Mouse (Mus musculus) liver, postnatal 0 days (tissue): ENCODE data around the gene Nup35. TPM values are rescaled to one million over a fixed set of nuclear protein-coding genes. Genes with fewer than 3 reads are reported as not detected.

Experiments
- ATAC-seq: fragments of 200-750 bp; cut with Nextera tagmentation; 2 replicates; pipeline ENCODE4 v1.8.0; 2017; ENCODE audit warnings: mild to moderate bottlenecking, moderate library complexity
- DNase-seq: peaks from one replicate; pipeline ENCODE4 v3.0.0-alpha.2; 2016
- H3K27ac ChIP-seq: fragments of 300-500 bp; sonication (generic); 2 replicates; pipeline ENCODE4 v1.5.1; 2014; ENCODE audit warnings: antibody characterized with exemption, moderate library complexity, mild to moderate bottlenecking, low read depth
- H3K27me3 ChIP-seq: fragments of 300-500 bp; sonication (generic); 2 replicates; pipeline ENCODE4 v1.6.1; 2014; ENCODE audit warnings: low read length, control low read depth, mixed read lengths; ENCODE audit not compliant: insufficient read depth
- H3K36me3 ChIP-seq: fragments of 300-500 bp; sonication (generic); replicated peaks from 2 replicates; pipeline ENCODE4 v1.6.1; 2014; ENCODE audit warnings: mild to moderate bottlenecking, control low read depth, low read length, moderate library complexity, mixed read lengths; ENCODE audit not compliant: insufficient read depth
- H3K4me1 ChIP-seq: fragments of 300-500 bp; sonication (generic); 2 replicates; pipeline ENCODE4 v1.6.1; 2014; ENCODE audit warnings: antibody characterized with exemption, mild to moderate bottlenecking, control low read depth; ENCODE audit not compliant: insufficient read depth
- H3K4me2 ChIP-seq: fragments of 300-500 bp; sonication (generic); 2 replicates; pipeline ENCODE4 v1.6.1; 2014; ENCODE audit warnings: low read depth, mild to moderate bottlenecking, low read length, moderate library complexity, mixed read lengths
- H3K4me3 ChIP-seq: fragments of 300-500 bp; sonication (generic); 2 replicates; pipeline ENCODE4 v1.5.1; 2014; ENCODE audit warnings: low read depth, low read length
- H3K9ac ChIP-seq: fragments of 300-500 bp; sonication (generic); replicated peaks from 2 replicates; pipeline ENCODE4 v1.6.1; 2014; ENCODE audit warnings: mild to moderate bottlenecking, moderate library complexity
- H3K9me3 ChIP-seq: fragments of 300-500 bp; sonication (generic); 2 replicates; pipeline ENCODE4 v1.6.1; 2016; ENCODE audit warnings: mild to moderate bottlenecking, control low read depth, low read length, mixed read lengths
- CTCF ChIP-seq: sonication (generic); IDR thresholded peaks from 2 replicates; pipeline ENCODE4 v1.5.1; 2016; ENCODE audit warnings: antibody characterized with exemption, low read depth
- EP300 ChIP-seq: IDR thresholded peaks from 2 replicates; pipeline ENCODE4 v1.6.1; 2016; ENCODE audit warnings: antibody characterized with exemption, low read depth, mild to moderate bottlenecking
- WGBS: fragments of 180-500 bp; shearing (Covaris S2); extraction: QIAGEN DNeasy Blood & Tissue Kit; methylation state at CpG from one replicate; pipeline ENCODE4 v1.1.7; 2014; ENCODE audit not compliant: insufficient replicate concordance; 5-methylcytosine and 5-hydroxymethylcytosine counted together
- polyA plus RNA-seq: library from polyadenylated mRNA; unstranded; fragments of >200 nt; fragmentation: Nextera tagmentation; extraction: Ambion mirVana; gene quantifications from 2 replicates; pipeline ENCODE4 v1.2.1, GENCODE M21; 2015

Gene Nup35
- polyA plus RNA-seq, 1 experiment from 2014 or later: 11.7 TPM

GRCm38 (mm10) chr2:80624523-80624922, 7.5 kb downstream of the Nup35 start:
- 84% methylated on average over 4 of the region's 4 CpGs for WGBS
- no peak for TF ChIP-seq EP300
- TF ChIP-seq CTCF: no peak
- no peaks in the 10 kb centered on the region for H3K4me1 ChIP-seq
- no peaks in the 10 kb centered on the region for H3K27me3 ChIP-seq
- DNase-seq (no peak), ATAC-seq (no peak)
- no peak overlapping the region for H3K27ac ChIP-seq
- H3K9me3 ChIP-seq: no peaks in the 10 kb centered on the region
- H3K4me3 ChIP-seq: no peak overlapping the region
- H3K4me2 ChIP-seq: no peak overlapping the region
- H3K36me3 ChIP-seq: peaks cover 4% of the 10 kb centered on the region
- no peak overlapping the region for H3K9ac ChIP-seq

- Histone ChIP-seq H3K4me2 (no peak overlapping the region), H3K4me1 (no peaks in the 10 kb centered on the region), H3K9ac (no peak overlapping the region), H3K4me3 (no peak overlapping the region), H3K36me3 (no peaks in the 10 kb centered on the region), H3K27me3 (no peaks in the 10 kb centered on the region), H3K27ac (no peak overlapping the region), H3K9me3 (no peaks in the 10 kb centered on the region)
- TF ChIP-seq EP300 (no peak), CTCF (0 out of 2 replicates have a peak, but pooled peaks have one; percentile 1)
- ATAC-seq (no peak), DNase-seq (no peak)
- WGBS: 81% methylated on average over 13 of the region's 13 CpGs
Measured at GRCm38 (mm10) chr2:80632336-80633026, 15.4 kb downstream of the Nup35 start.

- H3K27ac ChIP-seq: peak overlapping the region; percentile 72; the same call in 1 of the 2 replicates
- peak; percentile 92 for DNase-seq
- H3K9ac ChIP-seq: peak overlapping the region; percentile 80
- TF ChIP-seq EP300 (0 out of 2 replicates have a peak, but pooled peaks have one; percentile 16), CTCF (no peak)
- H3K36me3 ChIP-seq: peaks cover 9% of the 10 kb centered on the region
- peak overlapping the region; percentile 89 for H3K4me3 ChIP-seq
- ATAC-seq: peak; percentile 99
- peak overlapping the region; percentile 66 for H3K4me2 ChIP-seq
- WGBS: under 1% methylated on average over 44 of the region's 45 CpGs
- peaks cover 9% of the 10 kb centered on the region for H3K4me1 ChIP-seq
- H3K9me3 ChIP-seq: no peaks in the 10 kb centered on the region
- H3K27me3 ChIP-seq: no peaks in the 10 kb centered on the region
Measured at GRCm38 (mm10) chr2:80638364-80639241, 21.6 kb downstream of the Nup35 start.

GRCm38 (mm10) chr2:80639398-80639797, 22.4 kb downstream of the Nup35 start:
- Histone ChIP-seq H3K4me3 (peak overlapping the region; percentile 89), H3K9me3 (no peaks in the 10 kb centered on the region), H3K4me1 (peaks cover 9% of the 10 kb centered on the region), H3K27me3 (no peaks in the 10 kb centered on the region), H3K36me3 (peaks cover 16% of the 10 kb centered on the region), H3K27ac (no peak overlapping the region), H3K4me2 (peak overlapping the region; percentile 66), H3K9ac (peak overlapping the region; percentile 80)
- TF ChIP-seq CTCF (no peak), EP300 (no peak)
- ATAC-seq: no peak
- DNase-seq: no peak
- 6% methylated on average over 8 of the region's 8 CpGs for WGBS

- no peak for ATAC-seq
- 26% methylated on average over 3 of the region's 3 CpGs for WGBS
- no peak for DNase-seq
- H3K9me3 ChIP-seq: no peaks in the 10 kb centered on the region
- no peak overlapping the region for H3K27ac ChIP-seq
- H3K36me3 ChIP-seq: peaks cover 17% of the 10 kb centered on the region
- H3K9ac ChIP-seq: peak overlapping the region; percentile 41
- H3K4me1 ChIP-seq: peaks cover 9% of the 10 kb centered on the region
- TF ChIP-seq EP300: no peak
- no peak for TF ChIP-seq CTCF
- peak overlapping the region; percentile 66 for H3K4me2 ChIP-seq
- H3K27me3 ChIP-seq: no peaks in the 10 kb centered on the region
- peak overlapping the region; percentile 89 for H3K4me3 ChIP-seq
Measured at GRCm38 (mm10) chr2:80639864-80640263, 22.8 kb downstream of the Nup35 start.

GRCm38 (mm10) chr2:80661414-80661813, 44.4 kb downstream of the Nup35 start:
- TF ChIP-seq CTCF (0 out of 2 replicates have a peak, but pooled peaks have one; percentile 10), EP300 (no peak)
- H3K4me3 ChIP-seq: no peak overlapping the region
- DNase-seq (no peak), ATAC-seq (no peak)
- H3K9ac ChIP-seq: no peak overlapping the region
- H3K27me3 ChIP-seq: no peaks in the 10 kb centered on the region
- no peak overlapping the region for H3K4me2 ChIP-seq
- H3K36me3 ChIP-seq: peaks cover 17% of the 10 kb centered on the region
- H3K9me3 ChIP-seq: no peaks in the 10 kb centered on the region
- no peak overlapping the region for H3K27ac ChIP-seq
- no peaks in the 10 kb centered on the region for H3K4me1 ChIP-seq
